In the genomic region with DNA sequence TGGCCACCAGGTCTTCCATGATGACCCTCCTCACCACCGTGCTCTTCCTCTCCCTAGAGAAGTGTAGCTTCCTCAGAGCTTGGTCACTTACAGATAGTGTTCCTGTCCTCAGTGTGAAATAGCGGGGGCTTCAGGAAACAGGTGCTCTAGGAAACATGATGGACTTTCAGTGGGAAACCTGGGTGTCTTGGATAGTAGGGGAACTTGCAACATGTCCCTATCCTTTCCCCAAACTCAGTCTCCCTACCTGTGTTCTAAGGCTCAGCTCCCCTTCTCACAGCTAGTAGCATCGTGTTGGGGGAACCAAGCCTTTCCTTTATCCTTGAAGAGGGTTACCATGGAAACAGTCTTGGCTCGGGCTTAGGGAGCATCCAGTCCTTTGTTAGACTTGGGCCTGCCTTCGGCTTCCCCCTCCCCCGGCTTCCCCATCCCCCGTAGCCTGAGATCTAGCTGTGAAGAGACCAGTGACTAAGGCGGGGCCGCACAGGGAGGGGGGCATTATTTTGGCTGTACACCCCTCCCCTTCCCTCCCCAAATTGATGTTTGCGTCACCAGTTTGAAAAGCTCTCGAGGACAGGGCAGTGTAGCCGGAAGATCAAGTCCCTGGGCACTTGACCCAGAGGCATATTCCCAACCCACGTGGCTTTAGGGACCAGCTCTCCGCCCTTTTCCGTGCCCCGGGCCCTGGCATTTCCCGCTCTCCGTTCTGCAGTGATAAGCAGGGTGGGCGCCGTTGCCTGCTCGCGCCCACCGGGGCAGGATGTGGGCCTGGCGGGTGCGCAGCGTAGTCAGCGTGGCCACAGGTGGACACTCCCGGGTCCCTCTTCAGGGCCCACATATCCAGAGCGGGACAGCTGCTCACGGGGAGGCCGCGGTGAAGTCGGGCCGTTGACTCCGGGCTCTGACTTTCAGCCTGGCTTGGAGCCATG, we compare ENCODE assay signal across 8 mouse cellular contexts.
DNase-seq lines count a peak whose midpoint lies in the region; ATAC-seq and TF ChIP-seq lines count a peak whose summit lies in the region.

No protein-coding gene starts in this region.

- H3K27me3 ChIP-seq in heart, embryonic 16.5 days (ENCODE audit: control insufficient read depth, insufficient read depth, low read length) = peaks cover 80% of the 10 kb centered on the region
- H3K27me3 ChIP-seq in lung, postnatal 0 days (replicated peaks; ENCODE audit: insufficient read depth, low read length) = peaks cover 26% of the 10 kb centered on the region

- DNase-seq in layer of hippocampus, adult 11-12 months (ENCODE audit: low spot score) = peak; percentile 47
- no peak for DNase-seq in layer of hippocampus, postnatal 36 days
- DNase-seq in embryo, embryonic 10 days (ENCODE audit: low spot score) = peak; percentile 75
- peak; percentile 38 for DNase-seq in lung, postnatal 0 days (ENCODE audit: low spot score)
- DNase-seq in urinary bladder, postnatal 36 days (ENCODE audit: low spot score in 2 of 2) = no peak
- no peak for DNase-seq in Muller cell, postnatal 12 days (ENCODE audit: inconsistent ontology term)
- no peak for DNase-seq in adrenal gland, adult (ENCODE audit: inconsistent age in 2 of 2, low spot score in 1 of 2)

- no peak overlapping the region for H3K27ac ChIP-seq in heart, embryonic 16.5 days (ENCODE audit: low read length)
- H3K27ac ChIP-seq in lung, postnatal 0 days (ENCODE audit: low read length) = no peak overlapping the region

- ATAC-seq in heart, embryonic 16.5 days (replicated peaks; ENCODE audit: extremely low read depth, insufficient read depth, low FRiP score) = no peak
- peak; percentile 36 for ATAC-seq in lung, postnatal 0 days

- peaks cover 9% of the 10 kb centered on the region for H3K4me1 ChIP-seq in heart, embryonic 16.5 days (ENCODE audit: control insufficient read depth, insufficient read depth, low read length)
- 0 out of 2 replicates have a peak, but pooled peaks cover 2% of the 10 kb centered on the region for H3K4me1 ChIP-seq in lung, postnatal 0 days (ENCODE audit: insufficient read depth, low read depth, low read length)

- 0 out of 2 replicates have a peak overlapping the region, but pooled peaks have one; percentile 25 for H3K9ac ChIP-seq in heart, embryonic 16.5 days (ENCODE audit: low read length)
- no peak overlapping the region; the same call in 1 of the 2 replicates for H3K9ac ChIP-seq in lung, postnatal 0 days (replicated peaks; ENCODE audit: low read depth)

- peak overlapping the region; percentile 56 for H3K4me2 ChIP-seq in heart, embryonic 16.5 days (ENCODE audit: low read depth, low read length)
- H3K4me2 ChIP-seq in lung, postnatal 0 days (replicated peaks; ENCODE audit: low read depth, low read length) = peak overlapping the region; percentile 48

- H3K9me3 ChIP-seq in heart, embryonic 16.5 days (replicated peaks; ENCODE audit: control insufficient read depth, low read length) = no peaks in the 10 kb centered on the region
- no peaks in the 10 kb centered on the region for H3K9me3 ChIP-seq in lung, postnatal 0 days (ENCODE audit: low read length)

- H3K36me3 ChIP-seq in heart, embryonic 16.5 days (ENCODE audit: control insufficient read depth, insufficient read depth) = no peaks in the 10 kb centered on the region
- H3K36me3 ChIP-seq in lung, postnatal 0 days (ENCODE audit: insufficient read depth, low read length) = no peaks in the 10 kb centered on the region

- H3K4me3 ChIP-seq in heart, embryonic 16.5 days (ENCODE audit: low read length) = peak overlapping the region; percentile 33
- peak overlapping the region; percentile 8; the same call in 1 of the 2 replicates for H3K4me3 ChIP-seq in lung, postnatal 0 days (ENCODE audit: low read depth, low read length)

- no peak for TF ChIP-seq CTCF in lung, postnatal 0 days (IDR thresholded peaks at IDR 0.05)

- no peak for TF ChIP-seq EP300 in lung, postnatal 0 days (IDR thresholded peaks at IDR 0.05)

- 9% methylated on average over 35 of the region's 35 CpGs for WGBS in heart, embryonic 16.5 days
- 9% methylated on average over 35 of the region's 35 CpGs for WGBS in lung, postnatal 0 days

Comparison
In these comparisons a context has a peak if more than half of its experiments do, and no peak if none do; other contexts are left out.
1. DNase-seq: peak in layer of hippocampus, adult 11-12 months (single experiment), embryo, embryonic 10 days (single experiment) and lung, postnatal 0 days (single experiment); none in layer of hippocampus, postnatal 36 days (0 of 2), urinary bladder, postnatal 36 days (0 of 2), Muller cell, postnatal 12 days (single experiment) and adrenal gland, adult (0 of 2).